Mouse (Mus musculus): ENCODE data around the gene Hivep3. TPM values are rescaled to one million over a fixed set of nuclear protein-coding genes. Genes with fewer than 3 reads are reported as not detected.

Gene Hivep3
- total RNA-seq, 2 experiments from 2014 or later: 7.4 to 9.7 TPM

DNA sequence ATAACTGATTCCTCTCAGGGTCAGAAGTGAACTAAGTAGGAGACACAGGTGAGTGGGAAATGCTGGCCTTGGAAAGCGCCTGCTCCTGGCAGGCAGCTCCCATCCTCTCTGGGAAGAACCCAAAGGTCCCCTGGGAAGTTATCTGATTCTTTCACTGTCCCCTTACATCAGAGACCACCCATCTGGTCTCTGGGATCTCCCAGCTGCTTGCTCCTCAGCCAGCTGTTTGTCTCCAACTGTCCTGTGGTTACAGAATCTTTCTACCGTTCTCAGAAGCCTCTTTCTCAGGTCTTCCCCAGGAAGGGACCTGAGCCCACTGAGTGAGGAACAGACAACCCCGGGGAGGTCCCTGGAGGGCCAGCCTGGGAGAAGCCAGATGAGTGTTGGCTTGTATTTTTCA is 288.8 kb downstream of the Hivep3 start:
- no peak for DNase-seq

DNA sequence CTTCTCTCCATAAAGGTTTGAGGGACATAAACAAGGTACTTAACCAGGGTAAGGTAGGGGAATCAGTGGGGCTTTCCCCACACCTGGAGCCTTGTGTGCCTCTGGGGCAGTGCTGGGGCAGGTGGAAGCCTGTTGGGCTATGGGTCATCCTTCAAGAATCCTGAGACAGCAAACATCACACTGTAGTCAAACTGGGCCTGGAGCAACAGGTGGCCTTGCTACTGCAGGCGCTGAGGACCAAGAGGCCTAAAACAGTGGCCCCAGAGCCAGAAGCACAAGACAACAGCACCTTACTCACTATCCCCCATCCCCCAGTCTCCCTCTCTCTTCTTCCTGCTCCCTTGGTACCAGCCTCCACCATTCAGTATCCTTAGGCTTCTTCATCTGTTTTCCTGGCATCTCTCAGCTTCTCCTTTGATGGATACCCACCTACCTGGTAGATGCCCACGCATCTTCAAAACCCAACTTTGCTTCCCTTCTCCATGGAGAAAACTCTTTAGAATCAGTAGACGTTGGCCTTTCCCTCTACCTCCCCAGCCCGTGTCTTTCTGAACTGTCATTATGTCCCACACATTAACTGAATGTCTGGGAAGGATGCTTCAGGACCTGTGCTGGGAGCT is 289.7 kb downstream of the Hivep3 start:
- DNase-seq: no peak

DNA sequence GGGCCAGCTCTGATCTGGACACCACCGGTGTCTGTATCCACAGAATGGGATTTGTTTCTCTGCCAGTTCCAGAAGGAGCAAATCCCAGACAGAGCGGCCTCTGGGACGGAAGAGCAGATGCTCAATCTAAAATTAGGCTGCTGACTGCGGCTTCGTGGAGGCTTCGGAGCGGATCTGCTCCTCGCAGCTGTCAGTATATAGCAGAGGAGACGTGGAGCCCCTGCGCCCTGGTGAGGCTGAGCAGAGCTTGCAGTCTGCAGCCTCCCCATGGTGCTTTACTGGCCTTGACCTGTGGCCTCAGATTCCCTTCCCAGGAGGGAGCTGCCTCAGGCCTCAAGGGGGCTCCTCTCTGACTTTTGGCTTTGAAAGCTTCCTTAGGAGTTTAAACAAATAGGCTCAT is 290.5 kb downstream of the Hivep3 start:
- peak; percentile 55 for DNase-seq

DNA sequence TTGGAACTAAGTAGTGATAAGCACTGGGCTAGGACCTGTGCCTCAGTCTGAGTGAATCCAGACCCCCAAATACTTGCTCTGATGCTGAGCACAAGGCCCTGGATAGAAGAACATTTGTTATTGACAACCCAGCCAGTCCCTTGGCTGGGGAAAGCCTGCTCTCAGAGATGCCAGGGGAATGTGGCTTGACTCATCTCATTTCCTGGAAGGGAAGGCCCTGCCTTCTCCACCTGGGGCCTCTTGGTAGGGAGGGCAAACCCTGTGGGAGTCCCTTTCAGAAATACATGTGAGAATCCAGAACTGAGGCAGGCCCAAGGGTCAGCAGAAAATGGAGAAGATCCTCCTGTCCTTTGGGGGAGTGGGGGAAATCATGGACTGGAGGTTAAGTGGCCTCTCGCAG is 294.1 kb downstream of the Hivep3 start:
- no peak for DNase-seq

DNA sequence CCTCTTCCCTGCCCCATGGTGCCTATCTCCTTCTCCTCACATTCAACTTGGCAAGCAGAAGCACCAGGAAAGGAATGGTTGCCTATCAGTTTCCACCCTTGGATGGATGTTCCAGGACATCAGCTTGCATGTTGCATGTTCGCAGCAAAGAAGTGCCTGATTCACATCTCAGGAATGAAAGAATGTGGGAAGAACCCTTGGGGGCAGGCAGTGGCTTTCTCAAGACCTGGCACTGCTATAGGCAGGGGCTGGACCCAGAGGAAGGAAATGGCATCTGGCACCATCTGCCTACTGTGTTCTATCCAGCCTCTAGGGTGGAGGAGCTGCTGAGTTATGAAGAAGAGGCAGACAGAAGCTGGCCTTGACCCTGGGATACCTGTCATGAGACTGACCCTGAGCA is 296.4 kb downstream of the Hivep3 start:
- DNase-seq: no peak

DNA sequence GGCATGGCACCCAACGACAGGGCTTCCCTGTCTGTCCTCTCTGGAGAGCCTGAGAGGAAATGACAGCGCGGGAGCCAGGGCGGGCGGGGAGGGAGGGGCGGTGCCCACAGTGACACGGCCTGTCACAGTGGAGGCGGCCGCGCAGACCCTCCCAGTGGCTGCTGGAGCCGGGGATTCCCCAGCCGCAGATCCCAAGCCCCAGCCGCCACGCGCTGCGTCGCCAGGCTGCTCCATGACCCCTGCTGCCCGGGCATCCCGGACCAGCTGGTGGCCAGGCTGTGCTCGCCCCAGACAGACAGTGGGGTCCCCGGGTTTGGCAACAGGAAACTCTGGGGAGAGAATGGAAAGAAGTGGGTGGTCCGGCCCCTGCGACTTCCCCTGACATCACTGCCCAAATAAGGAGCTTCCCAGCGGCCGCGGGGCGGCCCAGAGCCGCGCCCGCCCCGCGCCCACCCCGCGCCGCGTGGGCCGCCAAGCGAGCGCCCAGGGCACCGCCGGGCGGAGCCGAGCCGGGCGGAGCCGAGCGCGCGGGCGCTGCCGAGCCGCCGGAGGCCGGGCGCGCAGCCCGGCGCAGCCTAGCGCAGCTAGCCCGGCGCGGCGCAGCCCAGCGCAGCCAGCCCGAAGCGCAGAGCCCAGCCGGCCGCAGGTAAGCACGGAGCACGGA is 298.9 kb downstream of the Hivep3 start:
- peak; percentile 68 for DNase-seq

DNA sequence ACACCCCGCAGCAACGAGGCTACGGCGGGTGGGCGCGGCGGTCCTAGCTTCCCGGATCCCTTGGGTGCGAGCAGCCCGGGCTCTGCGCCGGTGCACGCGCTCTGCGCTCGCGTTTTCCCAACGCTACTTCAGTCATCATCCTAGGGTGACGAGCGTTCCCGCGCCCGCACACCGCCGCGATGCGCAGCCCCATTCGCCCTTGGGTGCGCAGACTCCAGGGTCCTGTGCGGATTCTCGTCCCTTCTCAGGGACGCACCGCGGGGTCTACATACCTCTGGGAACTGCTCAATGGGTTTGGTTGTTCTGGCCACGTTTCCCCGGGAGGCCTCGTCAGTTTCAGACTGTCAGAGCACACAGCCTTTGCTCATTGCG is 299.4 kb downstream of the Hivep3 start:
- DNase-seq: no peak

DNA sequence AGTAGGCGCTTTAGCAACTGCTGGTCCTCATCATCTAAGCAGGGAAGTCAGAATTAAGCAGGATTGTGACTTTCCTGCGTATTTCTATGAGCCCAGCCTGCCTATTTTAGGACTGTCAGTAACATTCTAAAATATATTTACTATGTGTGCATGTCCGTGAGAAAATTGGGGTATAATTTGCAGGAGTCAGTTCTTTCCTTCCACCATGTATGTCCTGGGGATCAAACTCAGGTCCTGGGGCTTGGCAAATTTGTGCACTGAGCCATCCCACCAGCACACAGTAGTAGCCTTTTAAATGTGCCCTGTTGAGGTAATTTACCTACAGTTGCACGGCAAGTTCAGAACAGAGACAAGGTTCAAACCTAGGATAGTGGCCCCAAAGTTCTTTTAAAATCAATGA is 302.7 kb downstream of the Hivep3 start:
- no peak for DNase-seq

DNA sequence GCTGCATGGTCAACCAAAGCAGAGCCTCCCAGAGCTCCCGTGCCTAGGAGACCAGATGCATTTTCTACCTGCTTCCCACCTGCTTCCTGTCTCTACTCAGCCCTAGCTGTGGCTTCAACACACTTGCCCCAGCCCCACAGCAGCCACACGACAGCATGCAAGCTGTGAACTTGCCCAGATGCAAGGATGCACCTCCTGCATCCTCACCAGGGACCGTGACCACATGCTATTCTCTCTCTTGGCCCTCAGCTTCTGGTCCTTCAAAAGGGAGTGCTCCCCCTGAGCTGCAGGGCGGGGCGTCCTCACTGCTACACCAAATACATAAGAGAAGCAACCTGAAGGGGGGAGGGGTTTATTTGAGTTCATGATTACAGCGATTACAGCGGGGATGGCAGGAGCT is 303.4 kb downstream of the Hivep3 start:
- no peak for DNase-seq

DNA sequence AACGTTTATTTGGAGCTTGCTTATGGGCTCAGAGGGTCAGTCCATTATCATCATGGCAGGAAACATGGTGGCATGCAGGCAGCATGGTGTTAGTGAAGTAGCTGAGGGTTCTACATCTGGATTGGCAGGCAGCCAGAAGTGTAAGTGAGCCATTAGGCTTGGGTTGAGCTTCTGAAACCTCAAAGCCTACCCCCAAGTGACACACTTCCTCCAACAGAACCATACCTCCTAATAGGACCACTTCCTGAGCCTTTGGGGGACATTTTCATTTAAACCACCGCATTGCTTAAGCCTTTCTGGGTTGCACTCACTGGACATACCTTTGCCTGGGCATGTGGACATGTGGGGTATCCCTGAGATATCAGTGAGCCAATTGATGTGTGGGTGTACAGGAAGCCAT is 307.9 kb downstream of the Hivep3 start:
- no peak for DNase-seq

DNA sequence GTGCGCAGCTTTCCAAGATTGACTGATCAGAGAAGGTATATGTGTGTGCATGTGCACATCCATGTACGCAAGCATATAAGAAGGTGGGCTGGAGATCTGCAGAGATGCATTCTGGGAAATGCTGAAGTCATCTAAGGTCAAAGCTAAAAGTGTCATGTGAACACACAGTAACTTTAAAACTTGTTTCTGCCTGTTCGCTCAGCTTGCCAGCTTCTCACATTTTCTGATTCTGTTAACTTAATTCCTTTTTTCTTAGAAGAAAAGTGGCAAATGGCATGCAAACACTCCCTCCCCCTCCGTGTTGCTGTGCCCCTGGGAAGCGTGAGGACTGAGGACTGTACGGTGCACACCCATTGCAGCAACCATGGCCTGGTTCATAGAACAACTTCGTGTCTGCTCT is 308.9 kb downstream of the Hivep3 start:
- DNase-seq: no peak

DNA sequence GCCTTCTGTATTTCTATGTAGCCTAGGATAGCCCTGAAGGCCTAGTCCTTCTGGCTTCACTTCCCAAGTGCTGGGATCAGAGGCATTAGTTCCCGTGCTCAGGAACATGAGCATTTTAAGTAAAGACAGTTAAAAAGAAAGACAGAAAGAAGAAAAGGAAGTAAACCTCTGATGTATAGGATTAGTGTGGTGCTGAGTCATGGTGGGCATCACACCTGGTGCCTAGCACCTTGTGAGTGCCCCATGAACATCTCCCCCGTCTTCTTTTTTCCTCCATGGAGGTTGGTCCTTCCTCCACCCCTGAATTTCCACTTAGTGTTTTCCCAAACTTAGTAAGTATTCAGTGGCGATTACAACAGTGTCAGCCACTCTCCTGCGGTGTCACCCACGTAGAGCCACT is 311.0 kb downstream of the Hivep3 start:
- no peak for DNase-seq

DNA sequence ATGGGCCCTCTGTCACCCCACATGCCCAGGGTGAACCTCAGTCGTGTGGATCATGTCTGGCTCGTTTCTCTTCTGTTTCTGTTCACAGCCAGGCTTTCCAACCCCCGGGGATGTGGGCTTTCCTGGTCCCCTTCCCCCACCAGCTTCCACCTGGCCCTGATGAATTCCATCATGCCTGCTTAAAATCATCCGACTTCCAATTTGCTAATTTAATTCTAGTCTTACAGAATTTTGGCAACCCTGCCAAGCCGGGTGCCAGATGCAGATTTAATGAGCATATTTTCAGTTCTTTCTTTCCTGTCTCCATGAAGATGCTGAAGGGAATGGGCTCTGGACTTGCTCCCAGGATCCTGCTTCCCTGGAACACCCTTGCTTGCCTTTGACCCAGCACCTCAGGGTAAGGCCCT is 311.6 kb downstream of the Hivep3 start:
- DNase-seq: no peak

DNA sequence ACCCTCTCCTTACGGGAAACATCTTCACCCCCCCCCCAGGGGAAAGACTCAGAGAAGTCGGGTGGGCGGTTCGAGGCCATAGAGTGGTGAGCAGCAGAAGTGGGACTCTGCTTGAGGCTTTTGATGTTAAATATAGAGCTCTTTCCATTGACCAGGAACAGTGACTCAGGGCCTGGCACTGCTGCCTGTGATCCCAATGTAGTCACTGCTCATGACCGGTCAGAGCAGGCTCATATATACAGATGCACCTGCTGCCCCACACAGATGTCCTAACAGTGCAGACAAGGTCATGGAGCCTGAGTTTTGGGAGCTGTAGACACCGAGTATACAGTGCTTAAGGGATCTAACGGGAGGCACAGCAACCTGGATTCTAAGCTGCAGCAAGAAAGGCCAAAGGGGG is 312.3 kb downstream of the Hivep3 start:
- no peak for DNase-seq

DNA sequence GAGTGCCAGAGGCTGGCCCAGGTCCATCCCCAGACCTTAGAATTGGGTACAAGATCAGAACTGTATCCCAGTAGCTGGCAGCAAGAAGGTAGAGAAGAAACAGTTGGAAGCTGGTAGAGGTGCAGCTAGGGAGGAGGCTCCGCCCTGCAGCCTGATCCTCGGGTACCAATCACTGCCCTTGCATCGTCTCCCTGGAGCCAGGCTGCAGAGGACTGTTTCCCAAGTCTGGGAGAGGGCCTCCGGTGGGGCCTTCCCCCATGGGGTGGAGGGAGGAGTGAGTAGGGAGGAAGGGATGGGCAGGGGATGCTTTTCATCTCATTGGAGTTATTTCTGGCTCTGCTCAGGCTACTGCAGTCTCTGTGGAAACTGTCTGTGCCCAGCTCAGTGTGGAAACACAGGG is 313.5 kb downstream of the Hivep3 start:
- DNase-seq: no peak

DNA sequence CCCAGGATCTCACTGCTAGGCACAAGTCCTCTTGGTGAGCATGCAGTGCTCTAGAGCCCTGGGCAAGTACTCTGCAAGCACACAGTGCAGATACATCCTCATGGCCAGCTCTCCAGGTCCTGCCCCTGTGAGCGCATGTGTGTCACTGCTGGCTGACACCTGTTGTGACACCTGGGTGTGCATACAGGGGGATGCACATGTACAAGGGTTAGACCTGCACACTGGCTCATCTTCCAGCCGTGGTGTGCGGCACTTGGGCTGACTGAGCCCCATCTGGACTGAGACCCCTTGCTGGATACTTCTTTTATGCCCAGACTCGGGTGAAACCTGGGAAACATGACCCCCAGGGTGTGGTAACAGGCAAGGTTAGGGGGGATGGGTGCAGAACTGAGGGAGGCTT is 314.7 kb downstream of the Hivep3 start:
- no peak for DNase-seq

DNA sequence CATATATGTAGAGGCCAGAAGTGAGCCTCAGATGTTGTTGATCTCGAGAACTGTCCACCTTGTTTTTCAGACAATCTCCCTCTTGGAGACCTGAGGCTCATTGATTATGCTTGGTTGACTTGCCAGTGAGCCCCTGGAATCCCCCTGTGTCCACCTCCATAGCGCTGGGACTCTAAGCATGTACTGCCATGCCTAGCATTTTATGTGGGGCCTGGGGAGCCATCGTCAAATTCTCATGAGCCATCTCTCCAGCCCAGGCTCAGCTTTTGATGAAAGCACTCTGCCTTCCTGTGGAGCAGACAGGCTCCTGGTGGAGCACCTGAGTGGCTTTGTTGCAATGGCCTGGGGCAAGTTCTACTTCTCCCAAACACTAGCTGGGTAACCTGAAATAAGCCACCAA is 316.3 kb downstream of the Hivep3 start:
- no peak for DNase-seq

DNA sequence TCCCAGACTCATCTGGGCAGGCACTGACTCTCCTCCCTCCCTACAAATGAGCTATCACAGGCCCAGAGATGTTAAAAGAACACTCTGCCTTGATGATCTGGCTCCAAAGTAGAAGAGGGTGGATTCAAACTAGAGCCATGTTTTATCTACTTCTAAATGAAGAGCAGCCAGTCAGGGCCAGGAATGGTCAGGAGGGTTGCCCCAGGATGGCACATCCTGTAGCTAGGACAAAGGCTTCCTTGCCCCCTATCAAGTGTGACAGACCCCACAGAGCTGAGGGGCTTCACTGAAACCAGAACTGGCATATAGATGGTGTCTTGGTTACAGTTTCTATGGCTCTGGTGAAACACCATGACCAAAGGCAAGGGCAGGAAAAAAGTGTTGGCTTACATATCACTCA is 318.9 kb downstream of the Hivep3 start:
- DNase-seq: no peak

DNA sequence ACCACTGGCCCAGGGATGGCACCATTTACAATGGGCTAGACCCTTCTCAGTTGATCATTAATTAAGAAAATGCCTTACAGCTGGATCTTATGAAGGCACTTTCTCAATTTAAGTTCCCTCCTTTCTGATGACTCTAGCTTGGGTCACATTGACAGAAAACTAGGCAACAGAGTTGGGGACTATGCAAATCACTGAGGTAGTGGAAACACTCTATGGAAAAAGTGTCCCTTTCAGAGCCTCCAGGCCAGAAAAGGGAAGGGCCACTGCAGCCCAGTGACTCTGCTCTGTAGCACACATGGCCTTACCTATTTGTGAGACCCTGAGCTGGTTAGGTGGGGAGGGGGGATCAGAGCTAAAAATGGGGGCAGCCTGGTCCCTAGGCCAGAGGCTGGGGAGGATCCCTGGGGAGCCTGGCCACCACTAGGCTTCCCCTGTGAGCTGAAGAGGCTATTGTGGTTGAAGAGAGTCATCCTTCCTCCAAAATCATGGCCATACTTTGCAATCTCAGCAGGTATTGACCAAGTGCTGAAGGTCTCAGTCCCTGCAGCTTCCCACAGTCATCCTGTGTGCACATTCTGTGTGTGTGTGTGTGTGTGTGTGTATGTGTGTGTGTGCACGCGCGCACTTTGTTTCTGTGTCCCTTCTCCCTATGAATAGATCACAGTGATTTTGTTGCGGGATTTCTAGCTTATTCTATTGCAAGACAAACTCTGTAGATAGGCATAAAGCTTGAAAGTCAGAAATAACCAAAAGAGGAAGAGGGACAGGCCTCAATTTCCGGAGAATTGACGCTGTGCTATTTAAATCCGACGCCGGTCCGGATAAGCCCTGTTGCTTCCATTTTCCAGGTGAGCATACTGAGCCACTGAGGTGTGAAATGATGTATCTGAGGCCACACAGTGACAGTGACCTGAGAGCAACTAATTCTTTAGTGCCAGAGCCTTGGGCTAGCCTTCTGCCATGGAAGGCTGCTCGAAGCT is 319.7 kb downstream of the Hivep3 start:
- DNase-seq: no peak

DNA sequence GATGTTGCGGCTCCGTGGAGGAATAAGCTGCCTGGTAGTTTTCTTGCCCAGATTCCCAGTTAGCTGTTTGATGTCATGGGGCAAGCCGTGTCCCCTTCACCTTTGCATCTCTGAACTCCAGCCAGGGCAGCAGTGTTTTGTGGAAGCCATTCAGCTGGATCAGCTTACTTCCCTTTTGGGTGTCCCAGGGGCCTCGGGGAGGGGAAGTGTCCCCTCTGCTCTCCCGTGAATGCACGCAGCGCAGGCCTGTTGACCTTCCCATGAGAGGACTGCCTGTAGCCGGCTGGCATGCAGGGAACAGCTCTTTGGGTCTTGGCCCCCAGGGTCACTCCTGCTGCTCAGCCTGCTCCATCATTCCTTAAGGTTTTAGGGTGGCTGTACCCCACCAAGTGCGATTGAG is 320.6 kb downstream of the Hivep3 start:
- no peak for DNase-seq

DNA sequence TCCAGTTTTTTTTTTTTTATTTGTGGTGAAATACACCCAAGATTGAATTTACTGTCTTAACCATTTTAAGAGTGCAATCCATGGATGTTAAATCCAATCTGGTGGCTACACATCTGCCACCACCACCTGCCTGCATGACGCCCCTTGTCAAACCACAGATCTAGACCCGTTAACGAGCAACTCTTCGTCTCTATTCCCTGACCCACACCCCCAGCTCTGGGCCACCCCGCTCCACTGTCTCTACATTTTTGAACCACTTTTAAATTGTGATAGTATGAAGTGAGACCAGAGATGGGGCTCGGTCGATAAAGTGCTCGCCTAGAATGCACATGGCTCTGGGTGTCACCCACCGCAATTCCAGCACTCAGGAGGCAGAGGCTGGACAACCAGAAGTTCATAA is 322.9 kb downstream of the Hivep3 start:
- no peak for DNase-seq

DNA sequence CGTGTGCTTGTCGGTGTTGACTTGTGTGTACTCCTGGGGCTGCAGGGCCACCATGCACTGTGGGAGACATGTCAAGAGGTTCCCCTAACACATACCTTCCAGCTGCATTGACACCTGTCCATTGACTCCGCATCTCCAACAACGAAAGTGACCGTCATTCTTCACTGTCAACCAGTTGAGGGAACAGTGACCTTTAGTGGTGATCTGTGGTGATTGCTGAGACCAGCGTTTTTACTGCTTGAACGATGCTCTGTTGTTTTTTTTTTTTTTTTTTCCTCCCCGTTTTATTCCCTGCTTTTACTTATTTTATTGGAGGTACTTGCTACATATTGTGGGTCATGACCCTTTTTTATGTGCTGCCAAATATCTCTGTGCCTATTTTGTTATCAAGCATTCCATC is 323.9 kb downstream of the Hivep3 start:
- no peak for DNase-seq

DNA sequence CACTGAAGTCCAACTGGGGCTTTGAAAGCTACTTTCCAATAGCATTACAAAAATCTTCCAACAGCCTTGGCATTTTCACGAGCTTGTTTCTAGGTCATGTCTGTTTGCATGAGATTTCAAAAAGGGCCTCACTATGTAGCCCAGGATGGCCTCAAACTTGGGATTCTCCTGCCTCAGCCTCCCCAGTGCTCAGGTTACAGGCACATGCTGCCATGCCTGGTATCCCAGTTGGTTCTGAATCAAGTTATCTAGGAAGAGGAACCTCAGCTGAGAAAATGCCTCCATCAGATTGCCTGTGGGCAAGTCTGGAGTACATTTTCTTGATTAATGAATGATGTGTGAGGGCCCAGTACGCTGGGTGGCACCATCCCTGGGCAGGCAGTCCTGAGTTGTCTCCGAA is 324.6 kb downstream of the Hivep3 start:
- DNase-seq: no peak

Data from adrenal gland, postnatal 10 days (tissue).